Mouse (Mus musculus) E14TG2a.4 (cell line): Measurements from ENCODE around the gene Macrod2.

ENCODE experiments used
- H3K27me3 ChIP-seq: 2 replicates; pipeline ENCODE4 v1.6.1; 2014; ENCODE audit warnings: low read length, control low read depth; ENCODE audit not compliant: insufficient read depth
- H3K36me3 ChIP-seq: 2 replicates; pipeline ENCODE4 v1.6.1; 2014; ENCODE audit warnings: low read length, control low read depth; ENCODE audit not compliant: insufficient read depth
- H3K4me1 ChIP-seq: replicated peaks from 2 replicates; pipeline ENCODE4 v1.6.1; 2014; ENCODE audit warnings: low read depth, low read length, control low read depth
- H3K4me3 ChIP-seq: replicated peaks from 2 replicates; pipeline ENCODE4 v1.5.1; 2014; ENCODE audit warnings: mild to moderate bottlenecking, low read length
- H3K9me3 ChIP-seq: 2 replicates; pipeline ENCODE4 v1.6.1; 2014; ENCODE audit warnings: low read length, control low read depth
- CTCF ChIP-seq: conservative IDR thresholded peaks from 2 replicates; pipeline ENCODE4 v1.5.1; 2014; ENCODE audit warnings: low read length
- NANOG ChIP-seq: IDR thresholded peaks from 2 replicates; pipeline ENCODE4 v1.6.1; 2014; ENCODE audit warnings: borderline replicate concordance, low read length, mixed read lengths
- POU5F1 ChIP-seq: IDR thresholded peaks from 2 replicates; pipeline ENCODE4 v1.6.1; 2014; ENCODE audit warnings: low read length, borderline replicate concordance

Macrod2 gene

DNA sequence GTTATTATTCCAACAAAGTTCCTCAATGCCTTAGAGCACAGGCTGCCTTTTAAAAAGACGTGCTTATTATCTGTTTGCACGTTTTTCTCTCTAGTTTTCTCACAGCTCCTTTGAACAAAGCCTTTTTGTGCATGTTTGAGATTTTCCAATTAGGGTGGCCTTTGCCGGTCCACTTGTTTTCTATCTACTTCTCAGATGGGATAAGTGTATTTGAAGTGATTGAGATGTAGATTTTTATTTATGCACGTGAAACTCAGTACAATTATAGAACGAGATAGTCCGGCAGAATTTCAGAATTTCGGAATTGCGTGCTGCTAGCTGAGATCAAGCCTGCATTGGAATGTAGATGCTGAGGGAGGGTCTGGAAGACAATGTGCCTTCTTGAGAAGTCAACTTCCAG, 138.5 kb downstream of the Macrod2 start:
- peaks cover 7% of the 10 kb centered on the region for H3K9me3 ChIP-seq
- no peak overlapping the region for H3K4me3 ChIP-seq
- no peaks in the 10 kb centered on the region for H3K36me3 ChIP-seq
- H3K27me3 ChIP-seq, result no peaks in the 10 kb centered on the region
- H3K4me1 ChIP-seq, result 0 out of 2 replicates have a peak, but pooled peaks cover 4% of the 10 kb centered on the region
- TF ChIP-seq NANOG (no peak), CTCF (no peak), POU5F1 (no peak)

DNA sequence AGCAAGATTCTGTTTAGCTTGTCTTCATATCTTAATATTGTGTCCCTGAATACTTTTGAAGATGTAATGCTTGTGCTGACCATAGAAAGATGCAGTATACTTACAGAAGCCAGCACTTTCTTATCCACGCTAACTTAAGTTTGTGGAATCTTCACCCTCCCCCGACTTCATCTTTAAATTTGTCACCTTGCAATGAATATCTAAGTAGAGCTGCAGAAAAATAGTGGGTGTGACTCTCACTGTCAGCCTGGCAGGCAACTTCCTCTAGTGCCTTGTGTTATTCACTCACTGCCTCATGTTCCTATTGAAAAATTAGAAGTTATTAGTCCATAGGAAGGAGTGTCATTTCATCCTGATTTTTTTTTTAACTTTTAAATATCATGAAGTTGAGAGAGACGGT, 139.5 kb downstream of the Macrod2 start:
- TF ChIP-seq POU5F1, result no peak
- no peak for TF ChIP-seq NANOG
- TF ChIP-seq CTCF, result no peak
- Histone ChIP-seq H3K36me3 (no peaks in the 10 kb centered on the region), H3K4me3 (no peak overlapping the region), H3K9me3 (peaks cover 7% of the 10 kb centered on the region), H3K27me3 (no peaks in the 10 kb centered on the region), H3K4me1 (0 out of 2 replicates have a peak, but pooled peaks cover 4% of the 10 kb centered on the region)

DNA sequence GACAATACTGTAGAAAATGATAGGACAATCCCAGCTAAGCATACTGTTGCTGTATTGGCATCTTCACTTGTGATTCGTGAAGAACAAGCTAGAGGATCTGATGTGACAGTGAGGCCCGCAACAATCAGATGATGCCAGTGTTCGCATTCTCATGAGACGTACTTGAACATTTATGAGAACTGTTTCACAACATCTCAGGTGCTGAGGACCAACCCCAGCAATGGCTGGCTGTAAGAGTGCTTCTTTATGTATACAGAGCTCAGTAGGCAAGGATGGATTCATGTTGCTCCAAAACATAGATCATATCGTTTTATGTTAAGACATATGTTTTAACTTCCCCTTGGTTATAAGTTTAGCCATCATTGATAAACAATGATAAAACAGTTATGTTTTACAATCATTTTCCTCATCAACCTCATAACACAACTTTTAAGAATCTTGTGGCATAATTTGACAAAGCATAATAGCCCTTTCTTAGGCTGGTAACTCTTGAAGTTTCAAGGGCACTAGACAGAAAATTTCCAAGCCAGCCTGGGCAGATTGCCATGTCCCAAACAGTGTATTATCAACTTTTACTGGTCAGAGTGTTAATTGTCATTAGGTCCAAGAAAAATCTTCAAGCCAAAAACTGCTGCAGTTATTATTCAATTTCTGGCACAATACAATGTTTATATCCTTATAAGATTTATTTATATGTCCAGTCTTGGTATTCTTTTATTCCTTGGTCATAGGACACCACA, 140.9 kb downstream of the Macrod2 start:
- no peak for TF ChIP-seq NANOG
- TF ChIP-seq POU5F1, result no peak
- TF ChIP-seq CTCF, result no peak
- Histone ChIP-seq H3K4me3 (no peak overlapping the region), H3K36me3 (no peaks in the 10 kb centered on the region), H3K9me3 (peaks cover 7% of the 10 kb centered on the region), H3K4me1 (0 out of 2 replicates have a peak, but pooled peaks cover 4% of the 10 kb centered on the region), H3K27me3 (no peaks in the 10 kb centered on the region)

DNA sequence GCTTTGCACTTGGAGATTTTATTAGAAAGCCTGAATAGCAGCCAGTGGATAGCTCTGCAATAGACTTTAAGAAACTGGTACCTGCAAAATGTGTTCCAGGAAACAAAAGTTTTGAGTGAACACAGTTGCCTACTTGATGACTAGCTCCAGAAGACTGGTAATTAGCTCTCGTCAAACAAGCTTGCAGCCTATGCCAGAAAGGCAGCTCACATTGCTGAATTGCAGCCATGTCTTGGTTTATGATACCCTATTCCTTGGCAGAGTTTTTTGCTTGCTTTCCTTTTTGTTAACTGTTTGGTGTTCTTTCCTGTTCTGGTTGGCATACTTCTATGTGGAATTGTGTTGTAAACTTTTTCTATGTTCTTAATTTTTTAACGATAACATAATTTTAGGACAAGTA, 154.2 kb downstream of the Macrod2 start:
- TF ChIP-seq POU5F1, result no peak
- TF ChIP-seq NANOG, result no peak
- TF ChIP-seq CTCF, result no peak
- Histone ChIP-seq H3K36me3 (no peaks in the 10 kb centered on the region), H3K4me1 (no peaks in the 10 kb centered on the region), H3K27me3 (no peaks in the 10 kb centered on the region), H3K9me3 (no peaks in the 10 kb centered on the region), H3K4me3 (no peak overlapping the region)

DNA sequence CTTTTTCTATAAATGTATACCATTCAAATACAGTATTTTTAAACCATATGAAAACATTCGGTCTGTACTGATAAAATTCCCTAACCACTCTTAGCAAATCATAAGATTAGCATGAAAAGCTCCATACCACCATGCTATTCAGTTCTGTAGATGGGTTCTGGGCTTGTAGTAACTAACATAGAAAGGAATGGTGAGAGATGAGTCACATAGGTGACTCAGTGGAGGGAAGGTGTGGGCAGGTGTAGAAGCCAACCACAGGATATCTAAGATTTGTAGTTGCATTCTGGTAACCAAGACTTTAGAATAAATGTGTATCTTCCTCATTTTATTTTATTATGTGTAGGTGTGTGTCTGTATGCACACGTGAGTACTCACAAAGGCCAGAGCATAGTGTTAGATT, 166.3 kb downstream of the Macrod2 start:
- no peak overlapping the region for H3K4me3 ChIP-seq
- no peaks in the 10 kb centered on the region for H3K36me3 ChIP-seq
- H3K27me3 ChIP-seq, result no peaks in the 10 kb centered on the region
- H3K4me1 ChIP-seq, result no peaks in the 10 kb centered on the region
- TF ChIP-seq CTCF (no peak), NANOG (no peak), POU5F1 (no peak)
- no peaks in the 10 kb centered on the region for H3K9me3 ChIP-seq

DNA sequence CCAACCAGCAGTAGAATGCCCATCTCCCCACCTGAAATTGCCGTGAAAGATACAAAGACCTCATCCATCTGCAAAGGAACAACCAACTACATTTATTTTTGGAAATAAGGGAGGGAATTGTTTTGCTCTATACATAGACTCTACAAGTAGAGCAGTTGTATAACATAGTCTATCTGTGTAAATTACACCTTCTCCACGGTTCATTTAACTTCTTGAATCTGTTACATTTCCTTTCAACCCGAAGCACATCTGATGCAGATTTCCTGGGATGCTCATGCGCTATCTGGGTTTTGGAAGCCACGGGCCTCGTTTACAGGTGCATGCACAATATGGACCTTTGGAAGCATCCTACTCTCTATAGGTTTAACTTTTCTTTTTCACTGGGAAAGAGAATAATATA, 175.8 kb downstream of the Macrod2 start:
- no peaks in the 10 kb centered on the region for H3K4me1 ChIP-seq
- no peaks in the 10 kb centered on the region for H3K27me3 ChIP-seq
- TF ChIP-seq NANOG, result no peak
- TF ChIP-seq POU5F1, result no peak
- TF ChIP-seq CTCF, result no peak
- H3K9me3 ChIP-seq, result no peaks in the 10 kb centered on the region
- no peaks in the 10 kb centered on the region for H3K36me3 ChIP-seq
- H3K4me3 ChIP-seq, result no peak overlapping the region

DNA sequence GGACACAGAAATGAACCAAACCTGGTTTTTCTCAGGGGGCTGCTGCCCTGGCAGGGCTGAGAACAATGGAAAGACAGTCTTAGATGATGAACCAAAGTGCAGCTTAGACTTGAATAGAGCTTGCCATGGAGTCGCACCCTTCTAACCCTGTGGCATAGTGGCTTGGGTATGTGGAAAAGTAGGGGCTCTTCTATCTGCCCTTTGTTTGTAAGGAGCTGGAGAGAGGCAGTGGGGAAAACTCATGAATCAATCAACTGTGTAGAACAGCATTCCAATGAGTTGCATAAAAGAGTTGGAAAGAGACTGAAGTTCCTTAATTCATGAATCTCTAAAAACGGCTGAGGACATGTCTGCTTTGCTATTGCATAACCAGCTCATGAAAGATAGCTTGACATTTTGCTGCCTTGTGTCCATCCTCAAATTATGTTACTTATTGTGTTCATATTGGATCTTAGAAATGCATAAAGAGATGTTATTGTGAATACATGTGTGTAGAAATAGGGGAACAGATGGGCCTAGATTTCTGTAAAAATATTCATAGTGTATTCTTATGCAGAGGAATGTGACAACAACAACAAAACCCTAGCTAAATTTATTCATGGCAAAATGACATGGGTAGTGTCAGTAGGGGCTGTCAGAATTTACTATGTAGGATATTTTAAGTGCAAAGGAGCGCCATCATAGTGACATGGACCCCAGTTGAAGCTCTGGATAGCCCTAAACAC, 197.6 kb downstream of the Macrod2 start:
- no peak for TF ChIP-seq CTCF
- no peak for TF ChIP-seq POU5F1
- Histone ChIP-seq H3K9me3 (no peaks in the 10 kb centered on the region), H3K4me3 (no peak overlapping the region), H3K4me1 (no peaks in the 10 kb centered on the region), H3K36me3 (no peaks in the 10 kb centered on the region), H3K27me3 (no peaks in the 10 kb centered on the region)

DNA sequence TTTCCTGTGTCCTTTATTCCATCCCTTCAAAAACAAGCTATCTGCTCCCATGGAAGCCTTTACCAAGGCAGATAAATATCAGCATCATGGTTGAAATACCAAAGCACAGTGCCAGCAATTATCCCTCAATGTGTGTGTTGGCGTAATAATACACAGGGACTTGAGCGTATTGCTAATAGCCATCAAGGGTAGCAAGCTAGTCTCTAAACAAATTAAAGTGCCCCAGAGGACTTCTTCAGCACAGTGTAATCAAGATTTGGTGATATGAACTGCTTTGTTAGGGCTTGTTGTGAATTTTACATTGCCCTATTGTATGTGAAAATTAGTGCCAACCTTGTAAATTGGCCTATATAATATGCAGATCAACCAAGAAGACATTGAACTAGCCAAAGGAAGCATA, 201.8 kb downstream of the Macrod2 start:
- Histone ChIP-seq H3K4me3 (no peak overlapping the region), H3K27me3 (no peaks in the 10 kb centered on the region), H3K4me1 (no peaks in the 10 kb centered on the region), H3K36me3 (no peaks in the 10 kb centered on the region), H3K9me3 (no peaks in the 10 kb centered on the region)
- no peak for TF ChIP-seq NANOG
- TF ChIP-seq POU5F1, result no peak
- TF ChIP-seq CTCF, result no peak
